Mouse (Mus musculus) ES-Bruce4 (cell line): ENCODE results near the gene Thtpa.

Experiments used
- CTCF ChIP-seq: IDR thresholded peaks from one replicate; pipeline ENCODE4 v1.8.1; 2011; ENCODE audit warnings: low read depth, low read length
- POLR2A ChIP-seq: IDR thresholded peaks from one replicate; pipeline ENCODE4 v1.8.1; 2011; ENCODE audit warnings: low read length; ENCODE audit not compliant: insufficient read depth

DNA sequence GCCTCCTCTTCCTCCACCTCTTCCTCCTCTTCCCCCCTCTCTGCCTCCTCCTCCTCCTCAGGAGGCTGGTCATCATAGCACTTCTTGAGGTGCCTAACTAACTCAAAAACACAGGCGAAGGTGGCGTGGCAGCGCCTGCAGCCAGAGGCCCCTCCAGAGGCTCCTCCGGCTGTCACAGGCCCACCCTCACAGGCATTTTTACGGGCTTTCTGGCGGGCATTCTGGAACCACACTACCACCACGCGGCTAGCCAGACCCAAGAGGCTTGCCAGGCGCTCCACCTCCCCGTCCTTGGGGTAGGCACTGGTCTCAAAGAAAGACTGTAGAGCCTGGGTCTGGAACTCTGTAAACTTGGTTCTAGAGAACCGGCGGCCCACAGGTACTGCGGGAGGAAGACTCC lies 29.2 kb upstream of the Thtpa start:
- TF ChIP-seq POLR2A = no peak
- TF ChIP-seq CTCF = no peak
